Mouse (Mus musculus): ENCODE measurements around the gene Nxpe5.

DNA sequence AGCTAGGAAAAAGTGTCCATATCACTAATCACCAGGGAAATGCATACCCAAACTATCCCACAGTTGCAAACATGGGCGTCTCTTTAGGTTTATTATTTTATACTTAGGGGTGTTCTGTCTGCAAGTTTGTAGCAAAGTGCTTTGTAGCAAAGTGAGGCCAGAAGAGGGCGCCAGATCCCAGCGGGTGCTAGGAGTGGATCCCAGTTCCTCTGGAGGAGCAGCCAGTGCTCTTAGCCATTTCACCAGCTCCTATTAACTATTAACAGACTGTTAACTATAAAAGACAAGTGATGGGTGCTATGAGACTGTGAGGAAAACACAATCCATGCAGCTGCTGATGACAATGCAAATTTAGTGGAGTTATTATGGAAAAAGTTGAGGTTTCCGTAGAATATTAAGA, 3.6 kb upstream of the Nxpe5 start:
- TF ChIP-seq CTCF (IDR thresholded peaks at IDR 0.05; ENCODE audit: low read depth): peak; percentile 85
- TF ChIP-seq EP300 (IDR thresholded peaks at IDR 0.05; ENCODE audit: low read depth): no peak

All from liver, embryonic 14.5 days (tissue).